Mouse (Mus musculus): Measurements from ENCODE around the gene Olfr170. TPM values are rescaled to one million over a fixed set of nuclear protein-coding genes. Genes with fewer than 3 reads are reported as not detected.
"Not testable (repeated sequence)": the region's sequence is repeated elsewhere in the genome, so short reads cannot be mapped to it uniquely, and the experiment has no call there.

Olfr170 gene
- total RNA-seq (2017): not detected in 3 replicates

DNA sequence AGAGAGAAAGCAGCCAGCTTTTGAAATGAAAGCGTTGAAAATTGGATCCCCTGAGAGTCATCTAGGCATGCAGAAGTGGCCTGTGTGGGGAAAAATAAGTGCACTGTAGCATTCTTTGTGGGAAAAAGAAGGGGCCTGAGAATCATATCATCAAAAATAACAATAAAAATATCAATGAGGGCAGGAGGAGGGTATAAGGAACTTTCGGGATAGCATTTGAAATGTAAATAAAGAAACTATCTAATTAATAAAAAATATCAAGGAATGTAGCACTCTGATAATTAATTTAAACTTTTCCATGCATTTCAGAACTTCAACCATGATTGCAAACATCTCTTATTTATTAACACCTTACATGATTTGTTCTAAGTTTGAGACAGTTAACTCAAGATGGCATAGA, at the start of gene Olfr170:
TSS of gene Olfr170 (minus strand) at position 101 of the 400 bp plus-strand sequence.
- ATAC-seq (replicated peaks; ENCODE audit: insufficient number of reproducible peaks, low FRiP score, low TSS enrichment, poor library complexity, severe bottlenecking): not testable (repeated sequence)

DNA sequence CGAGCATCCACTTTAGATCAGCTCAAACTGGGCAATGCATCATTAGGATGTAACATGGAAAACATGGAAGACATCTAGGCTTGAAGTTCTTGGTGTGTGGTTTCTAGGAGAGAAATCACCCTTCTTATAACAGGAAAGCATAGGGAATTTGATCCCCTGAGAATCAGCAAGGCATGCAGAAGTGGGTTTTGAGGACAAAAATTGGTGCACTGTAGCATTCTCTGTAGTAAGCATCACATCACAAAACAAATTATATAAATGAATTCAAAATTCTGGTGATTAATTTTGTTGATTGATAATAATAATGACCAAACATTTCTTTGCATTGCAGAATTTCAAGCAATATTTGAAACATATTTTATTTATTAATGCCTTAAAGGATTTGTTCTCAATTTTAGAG, 18.1 kb upstream of the Olfr170 start, which contains the start of gene Olfr171:
TSS of gene Olfr171 (minus strand) at position 101 of the 400 bp plus-strand sequence.
- ATAC-seq (replicated peaks; ENCODE audit: insufficient number of reproducible peaks, low FRiP score, low TSS enrichment, poor library complexity, severe bottlenecking): no peak

DNA sequence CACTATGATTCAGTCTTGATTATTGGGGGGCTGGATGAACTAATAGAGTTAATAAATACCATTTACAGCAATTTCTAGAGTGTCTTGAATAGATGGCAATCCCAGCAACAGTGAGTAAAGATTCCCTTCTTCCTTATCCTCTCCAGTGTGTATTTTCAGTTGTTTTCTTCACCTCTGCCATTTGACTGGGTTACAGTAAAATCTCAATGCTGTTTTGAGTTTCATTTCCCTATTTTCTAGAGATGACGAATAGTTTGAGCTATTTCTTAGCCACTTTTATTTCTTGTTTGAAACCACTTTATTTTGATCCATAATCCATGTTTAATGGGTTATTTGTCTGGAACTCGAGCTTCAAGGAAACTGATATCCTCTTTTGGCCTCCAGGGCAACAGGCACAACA, 8.5 kb downstream of the Olfr170 start:
- no peak for ATAC-seq (replicated peaks; ENCODE audit: insufficient number of reproducible peaks, low FRiP score, low TSS enrichment, poor library complexity, severe bottlenecking)

DNA sequence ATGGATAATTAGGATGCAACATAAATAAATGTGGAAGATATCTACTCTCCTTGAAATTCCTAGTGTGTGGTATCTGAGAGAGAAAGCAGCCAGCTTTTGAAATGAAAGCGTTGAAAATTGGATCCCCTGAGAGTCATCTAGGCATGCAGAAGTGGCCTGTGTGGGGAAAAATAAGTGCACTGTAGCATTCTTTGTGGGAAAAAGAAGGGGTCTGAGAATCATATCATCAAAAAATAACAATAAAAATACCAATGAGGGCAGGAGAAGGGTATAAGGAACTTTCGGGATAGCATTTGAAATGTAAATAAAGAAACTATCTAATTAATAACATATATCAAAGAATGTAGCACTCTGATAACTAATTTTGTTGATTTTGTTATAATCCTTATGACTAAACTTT, 40.0 kb downstream of the Olfr170 start, which contains the start of gene Olfr169:
TSS of gene Olfr169 (minus strand) at position 101 of the 400 bp plus-strand sequence.
- not testable (repeated sequence) for ATAC-seq (replicated peaks; ENCODE audit: insufficient number of reproducible peaks, low FRiP score, low TSS enrichment, poor library complexity, severe bottlenecking)

Other genes with a start within 250 kb of the Olfr170 start
- not detected in 3 replicates for gene Olfr165, start 188.7 kb downstream of the Olfr170 start, total RNA-seq (2017)
- gene Olfr166, start 128.2 kb downstream of the Olfr170 start, total RNA-seq (2017): 0.19 TPM in 1 of 3 replicates, not detected in the others
- not detected in 3 replicates for gene Olfr167, start 89.6 kb downstream of the Olfr170 start, total RNA-seq (2017)
- not detected in 3 replicates for gene Olfr168, start 76.3 kb downstream of the Olfr170 start, total RNA-seq (2017)
- not detected in 3 replicates for gene Olfr169, start 40.1 kb downstream of the Olfr170 start, total RNA-seq (2017)
- not detected in 3 replicates for gene Olfr171, start 18.0 kb upstream of the Olfr170 start, total RNA-seq (2017)
- 0.19 to 0.67 TPM (median 0.53 TPM) in 3 replicates for gene Lamp3, start 94.5 kb upstream of the Olfr170 start, total RNA-seq (2017)
- 28.4 to 35.3 TPM (median 33.8 TPM) in 3 replicates for gene B3gnt5, start 148.3 kb upstream of the Olfr170 start, total RNA-seq (2017)